Mouse (Mus musculus) embryonic fibroblast, embryonic 13.5 days (primary cell): ENCODE results near the gene Slc16a9.

Experiments
- CTCF ChIP-seq: IDR thresholded peaks from 2 replicates; pipeline ENCODE4 v1.5.1; 2011; ENCODE audit warnings: mild to moderate bottlenecking, control low read depth, low read length, moderate library complexity, borderline replicate concordance; ENCODE audit not compliant: insufficient read depth
- POLR2A ChIP-seq: IDR thresholded peaks from 2 replicates; pipeline ENCODE4 v1.6.1; 2011; ENCODE audit warnings: low read depth, mild to moderate bottlenecking, control low read depth, low read length, moderate library complexity

DNA sequence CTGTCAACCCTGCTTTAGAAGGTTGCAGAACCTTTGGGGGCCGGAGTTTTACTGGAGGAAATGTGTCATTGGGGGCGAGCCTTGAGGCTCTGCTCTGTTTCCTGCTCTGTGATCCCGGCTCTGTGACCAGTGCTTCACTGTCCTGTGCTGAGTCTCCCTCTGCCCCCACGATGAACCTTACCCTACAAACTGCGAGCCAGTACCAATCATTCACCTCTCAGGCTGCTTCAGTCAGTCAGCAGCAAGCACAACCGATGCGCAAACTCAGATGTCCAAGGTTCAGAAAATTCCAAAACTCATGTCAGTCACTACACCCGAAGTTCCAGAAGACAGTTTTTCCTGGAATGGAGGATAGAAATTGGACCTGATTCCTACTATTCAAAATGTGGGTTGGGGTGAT, 64.5 kb downstream of the Slc16a9 start:
- TF ChIP-seq CTCF (no peak), POLR2A (no peak)
